Mouse (Mus musculus) lung, adult 2 months (tissue): ENCODE data around the gene Krtap4-2. TPM values are rescaled to one million over a fixed set of nuclear protein-coding genes. Genes with fewer than 3 reads are reported as not detected.
"Not testable (repeated sequence)": the region's sequence is repeated elsewhere in the genome, so short reads cannot be mapped to it uniquely, and the experiment has no call there.

Experiments
- DNase-seq: peaks from one replicate; pipeline ENCODE4 v3.0.0; 2022
- H3K4me1 ChIP-seq: fragments of 200-500 bp; 2 replicates; pipeline ENCODE4 v1.6.1; 2011; ENCODE audit warnings: low read length; ENCODE audit not compliant: control insufficient read depth, insufficient read depth
- H3K4me3 ChIP-seq: fragments of 200-500 bp; replicated peaks from 2 replicates; pipeline ENCODE3; 2011; ENCODE audit warnings: low read depth, mild to moderate bottlenecking, control low read depth, low read length; ENCODE audit errors: extremely low read depth
- CTCF ChIP-seq: fragments of 200-500 bp; IDR thresholded peaks from 2 replicates; pipeline ENCODE4 v1.5.1; 2011; ENCODE audit warnings: mild to moderate bottlenecking, low read length, control low read depth; ENCODE audit not compliant: insufficient read depth
- POLR2A ChIP-seq: fragments of 200-500 bp; IDR thresholded peaks from 2 replicates; pipeline ENCODE4 v1.6.1; 2011; ENCODE audit warnings: low read depth, mild to moderate bottlenecking, control low read depth, low read length, borderline replicate concordance; ENCODE audit errors: extremely low read depth
- WGBS: fragments of 180-500 bp; shearing (Covaris S2); methylation state at CpG from one replicate; pipeline ENCODE4 v1.1.7; 2018; 5-methylcytosine and 5-hydroxymethylcytosine counted together
- polyA plus RNA-seq: library from polyadenylated mRNA; depleted of rRNA; stranded (reverse); fragments of >200 nt; gene quantifications from 2 replicates; pipeline ENCODE4 v1.2.3, GENCODE M21; 2012; rRNA removed

The Krtap4-2 gene
- polyA plus RNA-seq = not detected in 2 replicates

GRCm38 (mm10) chr11:99634653-99635134 lies at the start of gene Krtap4-2:
Gene Krtap4-2, minus strand, starts transcription at chr11:99635084.
- DNase-seq = no peak
- Histone ChIP-seq H3K4me1 (no peaks in the 10 kb centered on the region), H3K4me3 (no peak within 1 kb of the TSS)
- 38% methylated on average over 8 of the region's 8 CpGs for WGBS
- TF ChIP-seq CTCF (no peak), POLR2A (no peak)

GRCm38 (mm10) chr11:99683481-99683880 lies 48.6 kb upstream of the Krtap4-2 start:
- 76% methylated on average over 2 of the region's 2 CpGs for whole genome bisulfite sequencing
- H3K4me1 ChIP-seq = no peaks in the 10 kb centered on the region

GRCm38 (mm10) chr11:99665860-99666259 lies 31.0 kb upstream of the Krtap4-2 start, which contains the start of gene Krtap4-6:
Gene Krtap4-6, minus strand, starts transcription at chr11:99665960.
- Histone ChIP-seq H3K4me3 (no peak within 1 kb of the TSS), H3K4me1 (no peaks in the 10 kb centered on the region)
- no peak for DNase-seq
- no peak for TF ChIP-seq CTCF
- TF ChIP-seq POLR2A = no peak

More at GRCm38 (mm10) chr11:99683481-99683880, 48.6 kb upstream of the Krtap4-2 start:
- TF ChIP-seq POLR2A (no peak), CTCF (no peak)
- no peak for DNase-seq
- H3K4me3 ChIP-seq = no peak overlapping the region

- WGBS = 80% methylated on average over 10 of the region's 10 CpGs
- H3K4me1 ChIP-seq = no peaks in the 10 kb centered on the region
- DNase-seq = no peak
- H3K4me3 ChIP-seq = no peak overlapping the region
- TF ChIP-seq CTCF (no peak), POLR2A (no peak)
These were observed 27.9 kb upstream of the Krtap4-2 start for GRCm38 (mm10) chr11:99662802-99663201.

- TF ChIP-seq POLR2A = no peak
- DNase-seq = no peak
- WGBS = 74% methylated on average over 4 of the region's 4 CpGs
- no peak overlapping the region for H3K4me3 ChIP-seq
- H3K4me1 ChIP-seq = no peaks in the 10 kb centered on the region
These were observed 24.4 kb upstream of the Krtap4-2 start for GRCm38 (mm10) chr11:99659256-99659655.

- WGBS = 72% methylated on average over 10 of the region's 10 CpGs
- not testable (repeated sequence) for H3K4me3 ChIP-seq, DNase-seq, H3K4me1 ChIP-seq
These were observed 23.7 kb upstream of the Krtap4-2 start, which contains the start of gene Gm11563 for GRCm38 (mm10) chr11:99658467-99659010. Gene Gm11563, minus strand, starts transcription at chr11:99658960.

GRCm38 (mm10) chr11:99657051-99657450 lies 22.2 kb upstream of the Krtap4-2 start:
- Histone ChIP-seq H3K4me1 (no peaks in the 10 kb centered on the region), H3K4me3 (no peak overlapping the region)
- DNase-seq = no peak
- WGBS = 47% methylated on average over 5 of the region's 5 CpGs
- no peak for TF ChIP-seq POLR2A
- TF ChIP-seq CTCF = no peak

- H3K4me3 ChIP-seq = no peak within 1 kb of the TSS
- WGBS = 68% methylated on average over 2 of the region's 2 CpGs
- H3K4me1 ChIP-seq = no peaks in the 10 kb centered on the region
These were observed 15.3 kb upstream of the Krtap4-2 start, which contains the start of gene Gm11555 for GRCm38 (mm10) chr11:99650136-99650535. Gene Gm11555, minus strand, starts transcription at chr11:99650236.

GRCm38 (mm10) chr11:99646444-99646843 lies 11.6 kb upstream of the Krtap4-2 start:
- 81% methylated on average over 15 of the region's 15 CpGs for WGBS
- no peak for DNase-seq
- Histone ChIP-seq H3K4me1 (no peaks in the 10 kb centered on the region), H3K4me3 (no peak overlapping the region)
- TF ChIP-seq CTCF = no peak
- TF ChIP-seq POLR2A = no peak

More at GRCm38 (mm10) chr11:99650136-99650535, 15.3 kb upstream of the Krtap4-2 start, which contains the start of gene Gm11555:
- TF ChIP-seq CTCF (no peak), POLR2A (no peak)
- no peak for DNase-seq

- WGBS = 78% methylated on average over 3 of the region's 3 CpGs
- no peak overlapping the region for H3K4me3 ChIP-seq
- H3K4me1 ChIP-seq = no peaks in the 10 kb centered on the region
- DNase-seq = no peak
- TF ChIP-seq CTCF = no peak
These were observed 9.5 kb upstream of the Krtap4-2 start for GRCm38 (mm10) chr11:99644351-99644750.

GRCm38 (mm10) chr11:99643635-99644139 lies 8.8 kb upstream of the Krtap4-2 start, which contains the start of gene Krtap4-7:
Gene Krtap4-7, minus strand, starts transcription at chr11:99644089.
- H3K4me3 ChIP-seq, DNase-seq, H3K4me1 ChIP-seq: not testable (repeated sequence)
- 84% methylated on average over 9 of the region's 9 CpGs for WGBS
